Mouse (Mus musculus) lung, embryonic 14.5 days (tissue): ENCODE measurements at regions not wholly inside any gene's neighbourhood (a gene's known extent, or its start where the extent isn't known, plus 50 kb on each side); places are given as distances from the start of the nearest gene placed in this dataset.

Experiments
- ATAC-seq: fragments of 200-750 bp; cut with Nextera tagmentation; 2 replicates; pipeline ENCODE4 v1.8.0; 2017; ENCODE audit warnings: mild to moderate bottlenecking, moderate TSS enrichment, moderate library complexity; ENCODE audit not compliant: insufficient read depth
- DNase-seq: peaks from one replicate; pipeline ENCODE4 v3.0.0-alpha.2; 2015
- H3K27ac ChIP-seq: fragments of 300-500 bp; sonication (generic); 2 replicates; pipeline ENCODE4 v1.5.1; 2014; ENCODE audit warnings: low read depth, mild to moderate bottlenecking, moderate library complexity
- H3K27me3 ChIP-seq: fragments of 300-500 bp; sonication (generic); 2 replicates; pipeline ENCODE4 v1.6.1; 2014; ENCODE audit warnings: low read length, control low read depth; ENCODE audit not compliant: insufficient read depth
- H3K36me3 ChIP-seq: fragments of 300-500 bp; sonication (generic); 2 replicates; pipeline ENCODE4 v1.6.1; 2014; ENCODE audit warnings: control low read depth; ENCODE audit not compliant: insufficient read depth
- H3K4me1 ChIP-seq: fragments of 300-500 bp; sonication (generic); 2 replicates; pipeline ENCODE4 v1.6.1; 2014; ENCODE audit warnings: antibody characterized with exemption, control low read depth; ENCODE audit not compliant: insufficient read depth
- H3K4me2 ChIP-seq: fragments of 300-500 bp; sonication (generic); 2 replicates; pipeline ENCODE4 v1.6.1; 2014; ENCODE audit warnings: mild to moderate bottlenecking
- H3K4me3 ChIP-seq: fragments of 300-500 bp; sonication (generic); 2 replicates; pipeline ENCODE4 v1.5.1; 2014; ENCODE audit warnings: low read depth, low read length
- H3K9ac ChIP-seq: fragments of 300-500 bp; sonication (generic); 2 replicates; pipeline ENCODE4 v1.6.1; 2014
- H3K9me3 ChIP-seq: fragments of 300-500 bp; sonication (generic); 2 replicates; pipeline ENCODE4 v1.6.1; 2016; ENCODE audit warnings: low read depth, low read length, control low read depth
- CTCF ChIP-seq: IDR thresholded peaks from 2 replicates; pipeline ENCODE4 v1.5.1; 2016; ENCODE audit warnings: antibody characterized with exemption, low read depth
- WGBS: fragments of 180-500 bp; shearing (Covaris S2); extraction: QIAGEN DNeasy Blood & Tissue Kit; methylation state at CpG from one replicate; pipeline ENCODE4 v1.1.7; 2014; 5-methylcytosine and 5-hydroxymethylcytosine counted together

- Histone ChIP-seq H3K9me3 (no peaks in the 10 kb centered on the region), H3K4me3 (no peak overlapping the region), H3K27me3 (no peaks in the 10 kb centered on the region), H3K9ac (no peak overlapping the region), H3K4me1 (no peaks in the 10 kb centered on the region), H3K27ac (no peak overlapping the region), H3K4me2 (no peak overlapping the region), H3K36me3 (no peaks in the 10 kb centered on the region)
- ATAC-seq: no peak
- peak; percentile 16 for DNase-seq
- WGBS: 72% methylated on average over 5 of the region's 5 CpGs
- TF ChIP-seq CTCF: no peak
Measured at GRCm38 (mm10) chr8:76383583-76384281, 515.5 kb upstream of the Nr3c2 start.

GRCm38 (mm10) chr8:76384282-76384637 is 515.0 kb upstream of the Nr3c2 start:
- ATAC-seq (no peak), DNase-seq (no peak)
- Histone ChIP-seq H3K4me2 (no peak overlapping the region), H3K4me1 (no peaks in the 10 kb centered on the region), H3K27me3 (no peaks in the 10 kb centered on the region), H3K4me3 (no peak overlapping the region), H3K27ac (no peak overlapping the region), H3K9me3 (no peaks in the 10 kb centered on the region), H3K36me3 (no peaks in the 10 kb centered on the region), H3K9ac (no peak overlapping the region)
- WGBS: 83% methylated on average over 5 of the region's 5 CpGs
- TF ChIP-seq CTCF: no peak

- H3K4me2 ChIP-seq: no peak overlapping the region
- H3K4me3 ChIP-seq: no peak overlapping the region
- no peak for DNase-seq
- no peak overlapping the region for H3K9ac ChIP-seq
- WGBS: 76% methylated on average over 2 of the region's 2 CpGs
- no peak for TF ChIP-seq CTCF
- ATAC-seq: no peak
- no peaks in the 10 kb centered on the region for H3K9me3 ChIP-seq
- H3K4me1 ChIP-seq: no peaks in the 10 kb centered on the region
- no peaks in the 10 kb centered on the region for H3K36me3 ChIP-seq
- no peaks in the 10 kb centered on the region for H3K27me3 ChIP-seq
- H3K27ac ChIP-seq: no peak overlapping the region
Measured at GRCm38 (mm10) chr8:76392004-76392403, 507.2 kb upstream of the Nr3c2 start.

DNA sequence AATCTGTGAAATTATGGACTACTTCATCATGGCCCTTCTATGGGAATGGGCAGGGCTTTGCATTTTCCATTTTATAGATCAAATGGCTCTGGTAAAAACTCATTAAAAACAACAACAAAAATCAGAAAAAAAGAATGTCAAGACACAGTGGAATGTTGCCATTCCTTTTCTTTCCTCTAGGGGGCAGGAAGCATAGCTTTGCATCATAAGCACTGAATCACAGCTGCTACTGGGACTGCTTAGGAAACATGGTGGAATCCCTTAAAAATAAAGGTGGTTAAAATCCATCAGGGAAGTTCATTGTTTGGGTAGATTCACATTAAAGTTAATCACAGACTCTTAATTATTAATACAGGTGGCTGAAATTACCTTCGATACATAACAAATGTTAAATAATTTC is 476.8 kb upstream of the Nr3c2 start:
- DNase-seq: peak; percentile 2
- ATAC-seq: no peak
- Histone ChIP-seq H3K9ac (no peak overlapping the region), H3K4me3 (no peak overlapping the region), H3K9me3 (no peaks in the 10 kb centered on the region), H3K4me1 (no peaks in the 10 kb centered on the region), H3K4me2 (no peak overlapping the region), H3K27me3 (no peaks in the 10 kb centered on the region), H3K27ac (no peak overlapping the region), H3K36me3 (no peaks in the 10 kb centered on the region)
- 100% methylated on average over 1 of the region's 1 CpGs for WGBS
- TF ChIP-seq CTCF: peak; percentile 48

DNA sequence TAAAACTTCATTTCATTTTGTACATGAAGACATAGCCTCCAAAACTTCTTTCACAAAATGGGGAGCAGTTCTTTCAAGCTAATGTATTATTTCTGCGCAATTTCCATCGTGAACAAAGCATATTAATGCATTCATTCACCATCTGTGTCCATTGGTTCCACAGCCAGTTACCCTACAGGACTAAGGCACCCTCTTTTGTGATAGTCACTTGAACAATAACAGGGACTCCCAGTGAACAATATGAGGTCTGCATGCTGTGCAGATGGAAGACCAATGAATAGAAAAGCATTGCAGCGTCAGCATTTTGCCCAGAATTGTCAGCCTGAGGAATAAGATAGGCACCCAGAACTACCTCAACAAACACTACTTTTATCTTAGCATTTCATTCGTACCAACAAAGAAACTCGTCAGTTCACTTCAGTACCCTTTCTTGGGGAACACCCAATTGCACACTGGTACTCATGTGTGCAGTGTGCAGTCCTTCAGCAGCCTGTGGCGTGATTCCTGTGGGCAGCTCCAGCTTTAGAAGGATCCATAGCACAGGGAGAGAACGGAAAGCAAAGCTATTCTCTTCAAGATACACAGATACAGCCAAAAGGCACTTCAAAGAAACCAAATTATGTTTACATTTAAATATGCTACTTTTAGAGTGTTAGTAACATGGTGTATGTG is 476.2 kb upstream of the Nr3c2 start:
- Histone ChIP-seq H3K4me2 (no peak overlapping the region), H3K27me3 (no peaks in the 10 kb centered on the region), H3K9me3 (no peaks in the 10 kb centered on the region), H3K36me3 (no peaks in the 10 kb centered on the region), H3K4me3 (no peak overlapping the region), H3K9ac (no peak overlapping the region), H3K4me1 (no peaks in the 10 kb centered on the region), H3K27ac (no peak overlapping the region)
- WGBS: 77% methylated on average over 7 of the region's 7 CpGs
- TF ChIP-seq CTCF: no peak
- DNase-seq: no peak
- ATAC-seq: no peak

DNA sequence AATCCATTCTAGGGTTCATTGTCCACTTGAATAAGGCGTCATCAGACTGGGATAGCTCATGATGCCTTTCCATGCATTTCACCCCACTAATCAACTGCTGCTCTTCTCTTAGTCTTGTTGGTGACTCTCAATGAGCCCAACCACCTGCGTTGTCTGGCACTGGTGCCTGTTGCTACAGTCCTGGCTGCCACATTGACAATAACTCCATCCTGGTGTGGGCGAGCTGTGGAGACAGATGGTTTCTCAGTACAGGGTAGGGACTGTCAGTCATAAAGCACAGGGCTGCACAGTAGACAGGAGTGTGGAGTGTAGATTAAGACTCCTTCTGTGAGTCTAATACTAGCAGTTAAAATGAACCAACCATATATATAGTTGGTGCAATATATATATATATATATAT is 469.4 kb upstream of the Nr3c2 start:
- Histone ChIP-seq H3K9ac (no peak overlapping the region), H3K27me3 (no peaks in the 10 kb centered on the region), H3K36me3 (no peaks in the 10 kb centered on the region), H3K27ac (no peak overlapping the region), H3K4me3 (no peak overlapping the region), H3K4me1 (no peaks in the 10 kb centered on the region), H3K9me3 (no peaks in the 10 kb centered on the region), H3K4me2 (no peak overlapping the region)
- ATAC-seq (no peak), DNase-seq (no peak)
- no peak for TF ChIP-seq CTCF
- WGBS: 84% methylated on average over 3 of the region's 3 CpGs

- no peak for DNase-seq
- H3K4me3 ChIP-seq: no peak overlapping the region
- no peak for ATAC-seq
- no peaks in the 10 kb centered on the region for H3K27me3 ChIP-seq
- no peak overlapping the region for H3K9ac ChIP-seq
- no peak overlapping the region for H3K27ac ChIP-seq
- no peaks in the 10 kb centered on the region for H3K9me3 ChIP-seq
- TF ChIP-seq CTCF: no peak
- H3K36me3 ChIP-seq: no peaks in the 10 kb centered on the region
- no peak overlapping the region for H3K4me2 ChIP-seq
- H3K4me1 ChIP-seq: no peaks in the 10 kb centered on the region
Measured at GRCm38 (mm10) chr8:76432813-76433212, 466.4 kb upstream of the Nr3c2 start.
